Mouse (Mus musculus) olfactory bulb, adult 2 months (tissue): ENCODE data around the gene Kcnab1.

Experiments used
- CTCF ChIP-seq: fragments of 200-500 bp; IDR thresholded peaks from 2 replicates; pipeline ENCODE4 v1.5.1; 2012; ENCODE audit warnings: low read depth, mild to moderate bottlenecking, low read length, moderate library complexity; ENCODE audit not compliant: insufficient read depth
- POLR2A ChIP-seq: fragments of 200-500 bp; IDR thresholded peaks from 2 replicates; pipeline ENCODE4 v1.6.1; 2012; ENCODE audit warnings: mild to moderate bottlenecking, low read depth, low read length, moderate library complexity; ENCODE audit not compliant: insufficient read depth

GRCm38 (mm10) chr3:65419706-65420105 lies 310.5 kb downstream of the Kcnab1 start:
- TF ChIP-seq CTCF (no peak), POLR2A (no peak)
